Mouse (Mus musculus) spleen, postnatal 10 days (tissue): ENCODE measurements around the gene Tfrc.

Source experiments
- DNase-seq, 2 experiments: peaks; one replicate each; pipeline ENCODE4 v3.0.0; 2021 to 2022; ENCODE audit warnings: low spot score in 2 of 2

The Tfrc gene

DNA sequence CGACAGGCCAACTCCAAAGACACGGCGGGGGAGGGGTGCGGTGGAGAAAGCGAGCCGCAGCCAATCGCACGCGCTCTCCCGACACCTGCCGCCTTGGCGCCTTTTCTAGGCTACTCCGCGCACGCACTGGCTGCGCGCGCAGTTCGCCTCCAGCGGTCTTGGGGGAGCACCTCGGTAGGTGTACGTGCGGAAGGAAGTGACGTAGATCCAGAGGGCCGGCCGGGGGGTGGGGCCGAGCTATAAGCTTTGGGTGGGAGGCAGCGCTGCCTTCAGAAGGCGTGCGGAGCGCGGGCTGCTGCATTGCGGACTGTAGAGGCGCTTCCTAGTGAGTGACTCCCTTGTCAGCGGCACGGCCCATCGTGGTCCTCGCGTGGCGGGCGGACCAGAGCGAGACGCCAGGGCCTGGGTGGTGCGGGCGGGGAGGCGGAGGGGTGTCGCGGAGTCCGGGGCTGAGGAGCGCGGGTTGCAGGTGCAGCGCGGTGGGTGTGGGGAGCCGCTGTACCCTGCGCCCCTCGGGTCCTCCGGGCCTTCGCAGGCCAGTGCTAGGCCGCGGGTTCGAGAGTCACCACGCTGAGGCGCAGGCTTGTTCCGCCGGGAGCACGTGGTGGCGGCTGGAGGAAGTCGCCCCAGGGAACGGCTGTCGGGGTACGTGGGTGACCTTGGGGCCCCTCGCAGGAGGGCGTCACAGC, at the start of gene Tfrc:
Gene Tfrc (plus strand): TSS at position 209 of the 689 bp plus-strand sequence.
- DNase-seq: peak; percentile 96 to 98

DNA sequence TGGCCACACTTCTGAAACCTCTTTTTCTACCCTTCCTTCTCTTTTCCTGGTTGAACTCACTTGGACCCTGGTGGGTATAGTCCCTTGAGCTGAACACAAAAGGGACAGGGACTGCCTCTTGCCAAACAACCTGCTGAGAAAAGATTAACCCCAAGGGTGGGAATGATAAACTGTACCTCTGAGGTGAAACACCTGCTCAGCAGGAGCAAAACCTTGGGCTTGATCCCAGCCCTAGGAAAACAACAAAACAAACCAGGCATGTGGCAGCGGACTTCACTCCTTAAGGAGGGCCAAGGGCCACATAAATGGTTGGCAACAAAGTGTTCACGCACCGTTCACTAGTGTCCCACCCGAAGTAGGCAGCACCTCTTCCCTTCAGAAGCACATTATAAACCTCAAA, 49.2 kb upstream of the Tfrc start:
- no peak for DNase-seq

DNA sequence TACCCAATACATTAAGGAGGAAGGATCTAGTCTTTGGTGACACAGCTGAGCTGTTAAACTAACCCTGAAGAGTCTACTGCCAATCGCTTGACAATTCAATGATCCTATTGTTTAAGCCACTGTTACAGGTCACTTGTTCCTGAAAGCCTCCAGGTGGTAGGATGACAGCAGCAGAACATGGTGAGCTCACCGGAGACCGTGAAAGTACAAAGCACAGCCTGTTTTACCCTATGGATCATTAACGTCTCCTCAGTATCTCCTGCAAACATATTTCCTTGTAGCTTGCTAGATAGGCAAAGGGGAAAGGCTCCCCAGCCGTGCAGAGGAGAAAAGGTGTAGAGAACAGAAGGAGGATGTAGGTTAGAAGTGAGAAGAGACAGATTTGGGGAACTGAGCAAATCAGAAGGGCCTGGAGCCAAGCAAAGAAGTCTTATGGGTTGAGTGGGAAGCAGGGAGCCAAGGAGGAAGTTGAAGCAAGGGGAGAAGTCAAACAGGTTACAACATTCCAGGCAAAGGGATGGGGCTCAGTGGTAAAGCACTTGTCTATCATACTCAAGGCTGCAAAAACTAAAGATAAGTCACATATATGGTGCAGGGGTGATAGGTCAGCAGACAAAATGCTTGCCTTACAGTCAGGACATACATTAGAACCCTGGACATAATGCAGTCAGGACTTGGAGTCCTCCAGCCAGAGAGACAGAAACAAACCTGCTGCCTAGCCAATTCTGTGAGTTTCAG, 45.5 kb upstream of the Tfrc start:
- no peak for DNase-seq

DNA sequence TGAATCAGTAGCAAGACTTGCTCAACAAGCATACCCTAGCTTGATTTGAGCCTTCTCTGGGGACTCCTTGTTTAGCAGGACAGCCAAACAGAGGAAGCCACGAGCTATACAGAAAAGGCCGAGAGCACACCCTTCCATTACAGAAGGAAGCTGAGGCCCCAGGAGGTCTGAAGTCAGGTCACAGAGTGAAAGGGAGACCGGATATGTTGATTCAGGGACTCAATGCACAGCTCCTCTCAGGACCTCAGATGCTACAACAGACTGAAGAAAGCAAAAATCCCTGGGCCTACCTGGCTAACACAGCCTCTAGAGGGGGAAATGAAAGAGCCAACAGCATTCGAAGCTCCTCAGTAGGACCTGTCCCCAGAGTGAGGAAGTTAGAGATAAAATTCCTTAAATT, 41.4 kb upstream of the Tfrc start:
- DNase-seq: no peak

DNA sequence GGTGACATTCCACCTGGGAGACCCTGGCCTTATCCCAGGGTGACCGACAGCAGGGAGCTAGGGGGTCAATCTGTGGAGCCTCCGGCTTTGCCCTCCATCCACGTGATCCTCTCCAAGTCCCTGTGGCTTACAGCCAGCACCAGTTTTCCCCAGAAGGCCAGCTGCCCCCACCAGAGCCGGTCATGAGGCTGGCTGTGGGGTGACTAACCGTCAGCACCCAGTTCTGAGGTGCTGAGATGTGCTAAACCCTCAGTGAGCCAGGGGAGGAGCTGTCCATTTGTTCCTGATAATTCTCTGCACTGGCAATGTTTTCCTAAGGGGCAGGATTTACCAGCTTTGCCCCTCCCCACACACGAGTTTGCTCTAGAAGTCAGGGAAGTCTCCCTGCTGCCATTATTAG, 40.3 kb upstream of the Tfrc start:
- no peak for DNase-seq

DNA sequence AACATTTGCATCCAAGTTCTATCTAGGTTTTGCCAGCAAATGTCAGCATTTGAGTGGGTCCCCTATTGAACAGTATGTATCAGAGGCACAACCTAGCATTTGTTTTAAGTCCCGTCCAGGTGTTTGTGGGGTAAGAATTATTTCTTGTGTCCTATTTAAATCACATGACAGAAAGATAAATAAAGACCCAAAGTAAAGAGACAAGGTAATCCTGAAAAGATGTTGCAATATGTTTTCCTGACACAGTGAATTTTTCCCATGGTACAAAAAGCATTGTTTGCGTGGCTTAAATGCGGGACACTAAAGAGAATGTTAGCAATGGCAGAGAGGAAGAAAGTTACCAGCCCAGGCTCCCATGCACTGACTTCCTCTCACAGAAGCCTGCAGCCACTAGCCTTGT, 38.7 kb upstream of the Tfrc start:
- no peak for DNase-seq

DNA sequence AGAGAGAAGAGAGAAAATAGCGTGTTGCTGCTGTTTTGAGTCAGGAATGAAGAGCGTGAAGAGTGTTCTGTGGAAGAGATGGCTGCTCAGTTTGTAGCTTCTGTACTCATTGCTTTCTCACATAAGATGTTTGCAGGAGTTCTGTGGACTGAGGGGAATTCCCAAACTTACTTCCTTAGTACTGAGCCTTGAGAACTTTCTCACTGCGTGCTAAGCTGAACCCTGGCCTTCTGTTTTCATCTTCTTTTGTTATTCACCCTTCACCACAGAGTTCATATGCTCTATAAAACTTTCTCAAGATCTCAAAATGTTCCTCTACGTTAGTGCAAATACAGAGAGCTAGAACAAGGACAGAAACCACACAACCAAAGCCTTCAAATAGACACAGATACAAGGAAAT, 36.2 kb upstream of the Tfrc start:
- DNase-seq: no peak

DNA sequence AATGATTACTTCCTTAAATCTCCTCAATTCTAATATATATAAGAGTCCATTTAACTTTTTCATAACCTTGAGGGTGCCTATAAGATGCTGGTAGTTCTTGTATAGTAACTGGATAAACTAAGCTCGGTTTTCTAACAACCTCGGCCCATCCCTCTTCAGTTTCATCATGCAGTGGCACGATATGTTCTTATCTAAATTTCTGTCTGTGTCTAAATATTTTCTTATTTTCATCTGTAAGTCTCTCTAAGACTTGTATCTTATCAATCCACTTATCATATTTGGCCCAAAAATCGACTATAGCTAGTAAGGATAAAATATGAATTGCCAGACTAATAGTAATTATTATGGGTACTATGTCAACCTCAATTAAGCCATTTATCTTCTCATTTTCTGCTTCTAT, 22.2 kb upstream of the Tfrc start:
- no peak for DNase-seq

DNA sequence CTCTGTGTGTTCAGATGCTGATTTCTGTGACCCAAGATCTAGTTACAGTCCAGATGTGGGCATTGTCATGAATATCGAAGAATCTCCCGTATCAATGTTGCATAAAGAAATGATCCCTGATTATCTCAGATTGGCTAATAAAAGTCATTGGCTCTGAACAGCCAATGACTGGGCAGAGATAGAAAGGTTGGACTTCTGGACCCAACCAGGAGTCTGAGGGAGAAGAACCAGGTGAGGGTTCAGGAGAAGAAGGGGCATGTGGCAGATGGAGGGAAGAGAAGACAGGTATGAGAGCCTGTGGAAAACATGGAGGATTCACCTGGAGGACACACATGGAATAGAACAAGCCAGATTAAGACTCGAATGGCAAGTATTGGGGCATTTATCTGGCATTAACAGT, 20.2 kb upstream of the Tfrc start:
- no peak for DNase-seq

DNA sequence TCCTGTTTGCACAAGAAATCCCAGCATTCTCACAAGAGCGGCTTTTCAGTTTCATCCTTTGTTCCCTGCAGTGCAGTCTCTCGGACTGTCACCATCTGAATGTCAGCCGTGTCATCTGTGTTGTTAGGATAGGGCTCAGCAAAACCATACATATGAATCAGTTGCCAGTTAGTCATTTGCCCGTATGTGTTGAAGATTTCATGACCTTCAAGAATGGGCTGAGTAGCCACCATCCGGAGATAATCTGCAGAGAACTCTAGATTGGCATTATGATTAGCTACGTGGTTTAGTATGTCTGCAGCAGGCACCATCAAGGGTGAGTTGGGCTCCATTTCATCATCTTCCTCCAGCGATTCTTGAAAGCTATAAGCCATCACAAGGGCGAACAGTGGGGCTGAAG, 17.2 kb upstream of the Tfrc start:
- no peak for DNase-seq

DNA sequence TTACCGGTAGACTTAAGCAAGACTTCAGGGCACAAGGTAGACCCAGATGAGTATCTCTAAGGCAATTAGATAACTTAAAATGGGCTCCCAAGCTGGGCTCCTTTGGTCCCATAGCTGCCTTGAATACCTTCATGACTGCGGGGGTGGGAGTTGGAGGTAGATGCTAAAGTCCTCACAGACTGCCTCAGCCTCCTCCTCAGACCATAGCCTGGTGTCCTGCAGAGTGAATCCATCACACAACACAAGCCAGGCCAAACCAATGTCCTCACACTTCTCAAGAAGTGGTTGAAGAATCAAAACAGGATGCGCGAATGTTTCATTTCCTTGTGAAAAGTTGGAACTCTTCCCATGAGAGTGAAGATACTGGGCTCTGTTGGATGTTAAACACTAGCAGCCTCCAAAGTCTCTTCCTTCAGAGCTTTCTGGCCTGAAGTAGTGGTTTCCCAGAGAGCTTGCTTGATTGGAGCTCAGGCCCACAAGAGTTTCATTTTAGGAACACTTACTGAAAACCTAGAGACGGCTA, 15.4 kb upstream of the Tfrc start:
- no peak for DNase-seq

DNA sequence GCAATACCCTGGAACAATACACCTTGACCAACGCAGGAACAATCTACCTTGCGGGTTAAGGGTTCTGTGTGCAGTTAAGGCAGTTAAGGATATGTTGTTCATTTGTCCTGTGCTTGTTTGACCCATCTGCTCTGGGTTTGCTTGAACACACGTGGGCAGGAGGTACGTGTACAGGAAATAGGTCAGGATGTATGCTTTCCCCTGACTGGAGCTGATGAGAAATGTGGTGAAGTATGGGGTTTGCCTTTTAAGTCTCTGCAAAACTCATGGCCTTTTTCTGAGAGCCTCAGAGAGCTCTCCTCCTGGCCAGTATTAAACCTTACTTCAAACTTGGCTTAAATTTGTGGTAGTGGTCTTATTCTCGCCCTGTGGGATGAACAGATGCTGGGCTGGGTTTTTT, 14.8 kb upstream of the Tfrc start:
- no peak for DNase-seq

DNA sequence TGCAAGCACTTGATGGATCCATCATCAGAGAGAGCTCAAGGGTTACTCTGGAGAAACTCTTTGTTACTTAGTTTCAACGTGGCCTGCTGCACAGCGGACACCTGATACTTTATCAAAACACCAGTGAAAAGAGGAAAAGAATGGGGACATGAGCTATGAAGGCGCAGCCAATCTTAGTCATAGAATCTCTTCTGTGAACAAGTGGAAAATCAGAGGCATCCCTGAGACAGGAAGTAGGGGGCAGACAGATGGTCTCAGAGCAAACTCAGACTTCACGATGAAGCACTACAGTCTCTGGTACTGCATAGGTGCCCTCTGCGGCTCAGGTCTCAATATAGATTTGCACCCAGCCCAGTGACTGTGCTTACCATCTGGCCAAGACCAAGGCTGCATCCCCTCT, 14.0 kb upstream of the Tfrc start:
- DNase-seq: no peak

DNA sequence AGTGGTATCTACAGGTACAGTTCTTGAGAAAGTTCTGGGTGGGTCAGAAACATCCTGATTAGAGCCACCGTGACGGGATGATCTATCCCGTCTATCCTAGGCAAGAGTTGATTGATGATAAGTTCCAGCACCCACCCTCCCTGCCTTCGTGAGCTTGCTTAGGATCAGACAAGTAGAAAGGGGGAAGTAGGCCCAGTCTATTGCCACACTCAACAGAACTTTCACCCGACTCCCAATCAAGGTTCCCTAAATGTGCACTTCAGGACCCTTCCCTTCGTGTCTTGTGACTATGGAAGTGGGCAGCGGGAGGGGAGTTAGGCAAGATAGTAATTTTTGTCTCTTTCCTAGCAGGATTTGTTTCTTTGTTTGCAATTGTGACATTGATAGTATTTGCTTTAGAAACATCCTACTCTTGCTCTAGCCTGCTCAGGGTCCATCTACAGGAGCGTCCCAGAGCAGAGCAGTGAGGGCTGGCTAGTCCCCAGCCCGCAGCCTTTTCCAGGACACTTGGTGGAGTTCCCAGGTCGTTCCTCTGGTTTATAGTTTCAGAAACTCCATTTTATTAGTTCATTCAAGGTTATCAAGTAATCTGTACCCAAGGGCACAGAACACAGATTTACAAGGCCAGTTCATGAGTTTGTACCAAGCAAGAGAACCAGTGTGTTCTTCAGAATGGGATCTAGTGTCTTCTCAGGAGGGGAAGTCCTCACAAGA, 13.4 kb upstream of the Tfrc start:
- DNase-seq: no peak

DNA sequence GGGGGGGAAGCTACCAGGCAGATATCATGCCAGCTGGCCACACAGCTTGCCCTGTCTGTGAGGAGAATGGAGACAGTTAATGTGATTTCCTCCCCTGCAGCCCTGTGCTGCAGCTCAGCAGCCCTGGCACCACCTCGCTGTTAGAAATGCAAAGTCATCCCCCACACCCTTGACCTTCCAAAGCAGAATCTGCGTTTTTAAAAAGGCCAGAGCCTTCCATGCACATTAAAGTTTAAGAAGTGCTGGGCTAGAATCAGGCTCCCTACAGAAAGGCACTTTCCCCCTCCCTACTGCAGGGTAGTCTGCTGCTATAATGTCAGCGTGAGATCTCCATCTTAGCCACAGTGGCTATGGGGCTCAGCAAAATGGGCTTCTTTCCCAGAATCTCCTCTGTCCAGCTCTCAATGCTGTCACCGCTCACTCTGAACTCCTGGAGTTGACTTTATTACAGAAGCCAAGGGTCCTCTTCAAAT, 10.8 kb upstream of the Tfrc start:
- peak; percentile 39 to 48 for DNase-seq

DNA sequence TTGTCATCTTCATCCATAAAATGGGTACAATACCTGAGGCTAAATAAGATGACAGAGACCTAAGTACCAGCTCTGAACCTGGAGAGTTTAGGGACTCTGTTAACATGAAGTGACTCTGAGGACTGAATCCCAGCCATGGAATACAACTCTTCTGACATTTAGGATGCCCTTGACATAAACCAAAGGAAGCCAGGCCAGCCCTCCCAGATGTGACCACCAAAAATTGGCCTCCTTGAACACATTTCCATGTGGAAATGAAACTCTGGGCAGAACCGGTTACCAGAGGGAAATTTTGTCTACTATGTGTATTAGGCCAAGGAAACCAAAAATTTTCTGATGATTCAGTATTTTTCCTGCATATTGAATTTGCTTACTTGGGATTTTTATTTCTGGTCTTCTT, 9.6 kb upstream of the Tfrc start:
- DNase-seq: no peak

DNA sequence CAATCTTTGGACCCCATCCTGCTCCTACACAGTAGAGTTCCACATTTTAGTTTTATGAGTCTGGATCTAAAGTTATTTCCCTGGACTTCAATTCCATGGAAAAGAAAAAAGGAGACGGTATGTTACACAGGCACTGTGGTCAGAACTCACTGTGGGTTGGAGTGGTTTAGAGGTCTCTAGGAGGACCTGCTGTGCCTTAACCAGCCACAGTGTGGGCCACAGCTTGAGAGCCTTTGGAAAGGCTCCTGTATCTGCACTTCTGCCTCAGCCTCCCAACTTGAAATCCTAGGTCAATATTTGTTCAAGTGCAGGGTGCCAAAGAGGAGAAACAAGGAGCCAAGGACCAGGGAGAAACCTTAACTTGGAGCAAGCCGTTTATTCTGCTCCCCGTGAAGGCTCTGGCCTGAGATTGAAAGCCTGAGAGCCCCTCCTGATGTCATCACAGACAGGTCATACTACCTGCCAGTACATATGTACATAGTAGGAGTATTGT, 6.5 kb upstream of the Tfrc start:
- no peak for DNase-seq

DNA sequence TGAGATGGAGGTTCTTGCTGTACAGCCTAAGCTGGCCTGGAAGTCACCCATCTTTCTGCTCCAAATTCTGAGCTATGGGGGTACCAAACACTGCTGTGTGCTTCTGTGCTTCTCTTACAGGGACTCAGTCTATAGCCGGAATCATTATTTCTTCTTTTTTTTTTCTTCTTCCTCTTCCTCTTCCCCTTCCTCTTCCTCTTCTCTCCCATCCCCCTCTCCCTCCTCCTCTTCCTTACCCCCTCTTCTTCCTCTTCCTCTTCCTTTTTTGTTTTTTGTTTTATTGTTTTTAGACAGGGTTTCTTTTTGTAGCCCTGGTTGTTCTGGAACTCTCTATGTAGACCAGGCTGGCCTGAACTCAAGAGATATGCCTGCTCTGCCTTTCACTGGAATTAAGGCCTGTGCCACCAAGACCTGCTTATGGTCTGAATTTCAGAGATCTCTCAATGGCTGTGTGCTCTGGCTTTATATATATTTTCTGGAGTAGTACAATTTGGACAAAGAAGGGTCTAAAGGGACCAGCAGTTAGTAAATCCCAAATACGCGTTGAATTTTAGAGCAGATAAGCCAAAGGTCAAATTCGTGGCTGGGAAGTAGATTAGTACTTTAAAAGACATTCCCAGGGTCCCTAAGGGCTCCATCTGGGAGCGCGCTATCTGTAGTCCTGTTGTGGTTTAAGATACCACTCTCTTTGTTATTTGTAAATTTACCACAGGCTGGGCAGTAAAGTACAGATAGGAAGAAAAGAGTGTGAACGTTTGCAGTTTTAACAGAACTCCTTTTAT, 967 bp upstream of the Tfrc start:
- DNase-seq: no peak

DNA sequence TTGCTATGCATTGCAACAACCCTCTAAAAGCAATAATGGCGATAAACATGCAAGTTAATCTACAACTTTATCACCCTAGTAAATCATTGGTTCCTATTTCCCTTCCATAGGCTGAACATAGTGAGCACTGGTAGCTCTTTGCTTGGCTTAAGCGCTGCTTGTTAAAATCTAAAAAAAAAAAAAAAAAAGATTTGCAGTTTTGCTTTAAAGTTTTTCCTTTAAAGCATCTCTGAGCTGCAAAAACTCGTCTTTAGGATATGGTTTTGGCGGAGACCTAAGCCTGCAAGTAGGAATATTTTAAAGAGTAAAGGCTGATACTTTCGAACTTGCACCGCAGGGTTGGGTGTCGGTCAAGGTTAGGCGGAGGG, 392 bp upstream of the Tfrc start:
- no peak for DNase-seq

DNA sequence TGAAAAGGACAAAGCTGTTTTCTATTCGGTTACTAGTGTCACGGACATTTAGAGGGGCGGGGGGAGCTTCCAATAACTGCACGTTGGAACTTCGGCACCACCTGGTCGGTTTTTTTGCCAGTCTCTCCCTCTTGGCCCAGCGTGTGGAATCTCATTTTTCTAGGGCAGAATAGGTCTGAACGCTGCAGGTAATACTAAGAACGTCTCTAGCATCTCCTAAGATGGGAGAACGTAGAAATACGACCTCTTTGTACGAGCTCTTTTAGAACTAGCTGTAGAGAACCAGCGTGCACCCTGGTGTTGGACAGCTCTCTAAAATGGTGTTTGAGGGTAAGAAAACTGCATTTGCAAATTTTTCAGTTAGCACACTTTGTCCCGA, 670 bp downstream of the Tfrc start:
- no peak for DNase-seq

DNA sequence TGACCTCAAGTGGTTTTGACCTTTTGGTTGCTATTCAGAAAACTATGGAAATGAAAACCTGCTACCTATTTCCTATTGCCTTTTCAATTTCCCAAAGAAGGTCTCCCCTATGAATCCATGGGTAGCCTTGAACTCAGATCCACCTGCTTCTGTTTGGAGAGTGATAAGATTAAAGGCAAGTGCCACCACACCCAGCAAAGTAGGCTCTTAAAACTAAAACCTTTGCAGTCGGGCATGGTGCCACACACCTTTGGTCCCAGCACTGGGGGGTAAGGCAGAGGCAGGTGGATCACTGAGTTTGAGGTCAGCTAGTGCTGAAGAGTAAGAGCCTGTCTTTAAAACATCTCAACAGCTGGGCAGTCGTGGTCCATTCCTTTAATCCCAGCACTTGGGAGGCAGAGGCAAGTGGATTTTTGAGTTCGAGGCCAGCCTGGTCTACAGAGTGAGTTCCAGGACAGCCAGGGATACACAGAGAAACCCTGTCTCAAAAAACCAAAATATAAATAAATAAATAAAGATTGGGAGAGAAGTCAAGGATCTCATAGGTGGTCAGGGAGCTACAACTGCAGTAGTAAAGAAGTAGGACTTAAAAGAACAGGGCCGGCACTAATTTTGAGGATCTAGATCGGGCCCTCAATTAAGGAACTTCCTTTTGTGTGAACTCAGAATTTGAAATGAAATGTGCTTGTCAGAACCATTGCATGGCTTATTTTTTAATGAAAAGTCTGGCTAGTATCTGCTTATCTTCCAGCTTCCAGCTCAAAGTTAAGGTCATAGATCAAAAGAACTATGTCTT, 1.9 kb downstream of the Tfrc start:
- DNase-seq: peak; percentile 64 to 74
